Mouse (Mus musculus) lung, adult 2 months (tissue): Measurements from ENCODE around the gene Rhbdf2. TPM values are rescaled to one million over a fixed set of nuclear protein-coding genes. Genes with fewer than 3 reads are reported as not detected.

Experiments
- DNase-seq: peaks from one replicate; pipeline ENCODE4 v3.0.0; 2022
- H3K4me1 ChIP-seq: fragments of 200-500 bp; 2 replicates; pipeline ENCODE4 v1.6.1; 2011; ENCODE audit warnings: low read length; ENCODE audit not compliant: control insufficient read depth, insufficient read depth
- H3K4me3 ChIP-seq: fragments of 200-500 bp; replicated peaks from 2 replicates; pipeline ENCODE3; 2011; ENCODE audit warnings: low read depth, mild to moderate bottlenecking, control low read depth, low read length; ENCODE audit errors: extremely low read depth
- CTCF ChIP-seq: fragments of 200-500 bp; IDR thresholded peaks from 2 replicates; pipeline ENCODE4 v1.5.1; 2011; ENCODE audit warnings: mild to moderate bottlenecking, low read length, control low read depth; ENCODE audit not compliant: insufficient read depth
- POLR2A ChIP-seq: fragments of 200-500 bp; IDR thresholded peaks from 2 replicates; pipeline ENCODE4 v1.6.1; 2011; ENCODE audit warnings: low read depth, mild to moderate bottlenecking, control low read depth, low read length, borderline replicate concordance; ENCODE audit errors: extremely low read depth
- WGBS: fragments of 180-500 bp; shearing (Covaris S2); methylation state at CpG from one replicate; pipeline ENCODE4 v1.1.7; 2018; 5-methylcytosine and 5-hydroxymethylcytosine counted together
- polyA plus RNA-seq: library from polyadenylated mRNA; depleted of rRNA; stranded (reverse); fragments of >200 nt; gene quantifications from 2 replicates; pipeline ENCODE4 v1.2.3, GENCODE M21; 2012

The Rhbdf2 gene
- polyA plus RNA-seq, 1 experiment: 82.2 TPM

DNA sequence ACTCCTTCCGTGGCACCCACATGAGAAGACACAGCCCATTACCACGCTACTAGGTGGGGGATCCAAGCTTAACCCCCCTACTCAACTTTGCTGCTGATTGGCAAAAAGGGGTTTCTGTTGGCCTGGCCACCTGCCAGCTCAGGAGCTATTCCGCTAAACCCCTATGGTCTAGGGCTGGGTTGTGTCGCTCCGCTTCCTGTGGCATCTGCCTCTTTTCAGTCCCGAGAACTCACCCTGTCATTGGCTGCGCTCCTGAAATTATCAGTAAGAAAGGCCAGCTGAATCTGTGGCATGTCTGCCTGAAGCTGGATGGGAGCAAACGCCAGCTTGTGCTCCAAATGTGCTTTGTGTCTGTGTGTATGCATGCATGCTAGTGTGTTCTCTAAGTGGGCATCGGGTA, 33.4 kb upstream of the Rhbdf2 start:
- no peak for DNase-seq
- H3K4me1 ChIP-seq: peaks cover 13% of the 10 kb centered on the region; the same call in 1 of the 2 replicates
- H3K4me3 ChIP-seq: no peak overlapping the region
- no peak for TF ChIP-seq POLR2A
- TF ChIP-seq CTCF: no peak
- 76% methylated on average over 9 of the region's 9 CpGs for WGBS

- 82% methylated on average over 15 of the region's 15 CpGs for WGBS
- DNase-seq: no peak
- peaks cover 17% of the 10 kb centered on the region; the same call in 1 of the 2 replicates for H3K4me1 ChIP-seq
These were observed 32.3 kb upstream of the Rhbdf2 start for GRCm38 (mm10) chr11:116659027-116659621.

GRCm38 (mm10) chr11:116658238-116658637, 31.4 kb upstream of the Rhbdf2 start:
- TF ChIP-seq CTCF (no peak), POLR2A (no peak)
- DNase-seq: no peak
- Histone ChIP-seq H3K4me3 (no peak overlapping the region), H3K4me1 (peaks cover 21% of the 10 kb centered on the region; the same call in 1 of the 2 replicates)
- 53% methylated on average over 10 of the region's 10 CpGs for WGBS

More at GRCm38 (mm10) chr11:116659027-116659621, 32.3 kb upstream of the Rhbdf2 start:
- no peak overlapping the region for H3K4me3 ChIP-seq
- TF ChIP-seq POLR2A (no peak), CTCF (no peak)

- Histone ChIP-seq H3K4me3 (peak overlapping the region; percentile 38), H3K4me1 (peaks cover 21% of the 10 kb centered on the region; the same call in 1 of the 2 replicates)
- TF ChIP-seq POLR2A: peak; percentile 95; the same call in 1 of the 2 replicates
- TF ChIP-seq CTCF: no peak
- WGBS: 17% methylated on average over 22 of the region's 22 CpGs
- peak; percentile 83 for DNase-seq
These were observed 30.7 kb upstream of the Rhbdf2 start for GRCm38 (mm10) chr11:116657311-116658223.

GRCm38 (mm10) chr11:116656348-116657191, 29.8 kb upstream of the Rhbdf2 start:
- Histone ChIP-seq H3K4me1 (peaks cover 19% of the 10 kb centered on the region; the same call in 1 of the 2 replicates), H3K4me3 (no peak overlapping the region)
- DNase-seq: peak; percentile 46
- TF ChIP-seq CTCF (no peak), POLR2A (no peak)
- WGBS: 62% methylated on average over 16 of the region's 16 CpGs

GRCm38 (mm10) chr11:116654255-116654821, 27.5 kb upstream of the Rhbdf2 start, which contains the start of gene Cygb:
Cygb (minus strand) TSS chr11:116654313.
- 8% methylated on average over 28 of the region's 28 CpGs for WGBS
- Histone ChIP-seq H3K4me3 (peak within 1 kb of the TSS; percentile 58), H3K4me1 (peaks cover 16% of the 10 kb centered on the region; the same call in 1 of the 2 replicates)
- no peak for DNase-seq
- TF ChIP-seq CTCF (no peak), POLR2A (no peak)

DNA sequence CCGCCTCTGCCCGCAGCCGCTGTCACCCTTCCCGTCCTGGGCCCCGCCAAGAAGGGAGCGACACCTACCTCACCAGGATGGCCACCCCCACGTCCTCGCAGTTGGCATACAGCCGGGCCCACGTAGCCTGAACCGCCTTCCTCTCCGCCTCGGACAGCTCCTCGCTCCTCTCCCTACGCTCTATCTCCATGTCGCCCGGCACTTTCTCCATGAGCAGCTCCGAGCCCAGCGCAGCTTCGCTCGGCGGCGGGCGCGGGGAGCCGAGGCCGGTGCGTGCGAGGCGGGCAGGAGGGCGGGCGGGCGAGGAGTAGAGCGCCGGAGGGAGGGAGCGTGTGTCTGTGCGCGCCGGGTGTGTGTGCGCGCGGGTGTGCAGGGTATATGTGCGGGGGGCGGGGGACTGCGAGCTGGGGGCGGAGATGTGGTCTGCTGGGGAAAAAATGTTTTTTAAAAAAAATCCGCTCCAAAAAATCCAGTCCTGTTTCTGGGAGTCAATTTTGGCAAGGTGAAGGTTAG, 26.9 kb upstream of the Rhbdf2 start:
- TF ChIP-seq POLR2A: no peak
- Histone ChIP-seq H3K4me3 (peak overlapping the region; percentile 58), H3K4me1 (peaks cover 18% of the 10 kb centered on the region; the same call in 1 of the 2 replicates)
- DNase-seq: peak; percentile 54
- WGBS: 1% methylated on average over 47 of the region's 47 CpGs

DNA sequence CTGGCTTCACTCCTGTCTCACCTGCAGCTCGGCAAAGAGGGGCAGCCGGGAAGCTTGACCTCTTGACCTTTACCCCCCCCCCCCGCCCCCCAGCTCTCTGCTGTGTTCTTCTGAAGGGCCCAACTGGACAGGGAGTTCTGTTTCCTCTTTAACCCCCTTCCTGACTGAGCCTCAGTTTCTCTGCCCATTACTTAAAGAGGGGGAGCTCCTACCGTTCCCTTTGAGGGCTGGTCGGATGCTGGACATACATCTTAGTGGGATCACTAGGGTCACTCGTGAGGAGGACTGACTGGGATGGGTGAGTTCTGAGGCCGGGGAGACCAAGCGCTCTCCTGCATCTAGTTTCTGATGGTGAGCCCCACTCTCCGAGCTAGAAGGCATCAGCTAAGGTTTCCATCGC, 26.4 kb upstream of the Rhbdf2 start, which contains the start of gene Prcd:
TSS of gene Prcd (plus strand) at position 301 of the 400 bp plus-strand sequence.
- peak within 1 kb of the TSS; percentile 58 for H3K4me3 ChIP-seq
- TF ChIP-seq CTCF (no peak), POLR2A (no peak)
- H3K4me1 ChIP-seq: peaks cover 19% of the 10 kb centered on the region
- 20% methylated on average over 10 of the region's 10 CpGs for WGBS
- no peak for DNase-seq
